Mouse (Mus musculus): ENCODE data around the gene Ctdspl. TPM values are rescaled to one million over a fixed set of nuclear protein-coding genes. Genes with fewer than 3 reads are reported as not detected.

Ctdspl gene
- total RNA-seq, 1 experiment: 2.9 TPM

GRCm38 (mm10) chr9:119007266-119007665 is 81.0 kb downstream of the Ctdspl start:
- H3K4me1 ChIP-seq (ENCODE audit: control insufficient read depth in 2 of 2, insufficient read depth in 2 of 2, low read length in 2 of 2, poor library complexity in 1 of 2): peaks cover 3 to 31% of the 10 kb centered on the region in 2 experiments; a peak in 1 of 4 replicates
- no peak overlapping the region for H3K9ac ChIP-seq (ENCODE audit: insufficient read depth, low read depth, low read length, poor library complexity, severe bottlenecking)
- no peaks in the 10 kb centered on the region for H3K36me3 ChIP-seq (ENCODE audit: control insufficient read depth, insufficient read depth, low read length, poor library complexity, severe bottlenecking)
- TF ChIP-seq MAFK (IDR thresholded peaks at IDR 0.05; ENCODE audit: insufficient read depth, low read depth, low read length) (no peak), ZNF384 (IDR thresholded peaks at IDR 0.05; ENCODE audit: low read depth, low read length) (no peak), ZC3H11A (IDR thresholded peaks at IDR 0.05; ENCODE audit: borderline replicate concordance, low read depth, low read length) (no peak), HCFC1 (IDR thresholded peaks at IDR 0.05; ENCODE audit: borderline replicate concordance, insufficient read depth, low read length) (no peak), CHD2 (IDR thresholded peaks at IDR 0.05; ENCODE audit: low read depth, low read length) (no peak)
- no peak overlapping the region for H3K4me3 ChIP-seq (ENCODE audit: insufficient read depth in 1 of 2, low read depth in 1 of 2, low read length in 2 of 2, poor library complexity in 1 of 2, severe bottlenecking in 1 of 2)
- no peaks in the 10 kb centered on the region for H3K9me3 ChIP-seq (ENCODE audit: control insufficient read depth, insufficient read depth, low read depth, low read length)
- H3K27ac ChIP-seq (ENCODE audit: insufficient read depth, low read depth, low read length, poor library complexity, severe bottlenecking): no peak overlapping the region
- DNase-seq (ENCODE audit: low read depth, low spot score): no peak
- in situ Hi-C loops (cut with MboI; ENCODE audit: low sequenced_read_pairs in 2 of 2, unreplicated experiment in 2 of 2): no loop called here

GRCm38 (mm10) chr9:119008871-119009270 is 82.6 kb downstream of the Ctdspl start:
- DNase-seq (ENCODE audit: low read depth, low spot score): no peak
- in situ Hi-C loops (cut with MboI; ENCODE audit: low sequenced_read_pairs in 2 of 2, unreplicated experiment in 2 of 2): no loop called here
- TF ChIP-seq ZC3H11A (IDR thresholded peaks at IDR 0.05; ENCODE audit: borderline replicate concordance, low read depth, low read length) (no peak), MAFK (IDR thresholded peaks at IDR 0.05; ENCODE audit: insufficient read depth, low read depth, low read length) (no peak), CHD2 (IDR thresholded peaks at IDR 0.05; ENCODE audit: low read depth, low read length) (no peak), HCFC1 (IDR thresholded peaks at IDR 0.05; ENCODE audit: borderline replicate concordance, insufficient read depth, low read length) (no peak), ZNF384 (IDR thresholded peaks at IDR 0.05; ENCODE audit: low read depth, low read length) (no peak)
- no peaks in the 10 kb centered on the region for H3K36me3 ChIP-seq (ENCODE audit: control insufficient read depth, insufficient read depth, low read length, poor library complexity, severe bottlenecking)
- peaks cover 3 to 30% of the 10 kb centered on the region in 2 experiments; a peak in 1 of 4 replicates for H3K4me1 ChIP-seq (ENCODE audit: control insufficient read depth in 2 of 2, insufficient read depth in 2 of 2, low read length in 2 of 2, poor library complexity in 1 of 2)
- H3K9me3 ChIP-seq (ENCODE audit: control insufficient read depth, insufficient read depth, low read depth, low read length): no peaks in the 10 kb centered on the region
- H3K4me3 ChIP-seq (ENCODE audit: insufficient read depth in 1 of 2, low read depth in 1 of 2, low read length in 2 of 2, poor library complexity in 1 of 2, severe bottlenecking in 1 of 2): no peak overlapping the region
- H3K9ac ChIP-seq (ENCODE audit: insufficient read depth, low read depth, low read length, poor library complexity, severe bottlenecking): no peak overlapping the region
- no peak overlapping the region for H3K27ac ChIP-seq (ENCODE audit: insufficient read depth, low read depth, low read length, poor library complexity, severe bottlenecking)

GRCm38 (mm10) chr9:119010156-119010710 is 84.0 kb downstream of the Ctdspl start:
- peak overlapping the region; percentile 31 for H3K9ac ChIP-seq (ENCODE audit: insufficient read depth, low read depth, low read length, poor library complexity, severe bottlenecking)
- H3K27ac ChIP-seq (ENCODE audit: insufficient read depth, low read depth, low read length, poor library complexity, severe bottlenecking): 0 out of 2 replicates have a peak overlapping the region, but pooled peaks have one; percentile 1
- no peak for DNase-seq (ENCODE audit: low read depth, low spot score)
- peak; percentile 52; the same call in 1 of the 2 replicates for TF ChIP-seq CHD2 (IDR thresholded peaks at IDR 0.05; ENCODE audit: low read depth, low read length)
- TF ChIP-seq ZNF384 (IDR thresholded peaks at IDR 0.05; ENCODE audit: low read depth, low read length): no peak
- H3K9me3 ChIP-seq (ENCODE audit: control insufficient read depth, insufficient read depth, low read depth, low read length): no peaks in the 10 kb centered on the region
- no peaks in the 10 kb centered on the region for H3K36me3 ChIP-seq (ENCODE audit: control insufficient read depth, insufficient read depth, low read length, poor library complexity, severe bottlenecking)
- peaks cover 3 to 19% of the 10 kb centered on the region in 2 experiments; a peak in 1 of 4 replicates for H3K4me1 ChIP-seq (ENCODE audit: control insufficient read depth in 2 of 2, insufficient read depth in 2 of 2, low read length in 2 of 2, poor library complexity in 1 of 2)
- in situ Hi-C loops (cut with MboI; ENCODE audit: low sequenced_read_pairs in 2 of 2, unreplicated experiment in 2 of 2): no loop called here
- no peak overlapping the region for H3K4me3 ChIP-seq (ENCODE audit: insufficient read depth in 1 of 2, low read depth in 1 of 2, low read length in 2 of 2, poor library complexity in 1 of 2, severe bottlenecking in 1 of 2)

- Histone ChIP-seq H3K36me3 (ENCODE audit: control insufficient read depth, insufficient read depth, low read length, poor library complexity, severe bottlenecking) (no peaks in the 10 kb centered on the region), H3K27ac (ENCODE audit: insufficient read depth, low read depth, low read length, poor library complexity, severe bottlenecking) (no peak overlapping the region), H3K4me3 (ENCODE audit: insufficient read depth in 1 of 2, low read depth in 1 of 2, low read length in 2 of 2, poor library complexity in 1 of 2, severe bottlenecking in 1 of 2) (no peak overlapping the region), H3K9me3 (ENCODE audit: control insufficient read depth, insufficient read depth, low read depth, low read length) (no peaks in the 10 kb centered on the region), H3K9ac (ENCODE audit: insufficient read depth, low read depth, low read length, poor library complexity, severe bottlenecking) (no peak overlapping the region), H3K4me1 (ENCODE audit: control insufficient read depth in 2 of 2, insufficient read depth in 2 of 2, low read length in 2 of 2, poor library complexity in 1 of 2) (peaks cover 0 to 17% of the 10 kb centered on the region in 2 experiments; a peak in 3 of 4 replicates)
- TF ChIP-seq ZNF384 (IDR thresholded peaks at IDR 0.05; ENCODE audit: low read depth, low read length) (no peak), CHD2 (IDR thresholded peaks at IDR 0.05; ENCODE audit: low read depth, low read length) (no peak), MAFK (IDR thresholded peaks at IDR 0.05; ENCODE audit: insufficient read depth, low read depth, low read length) (no peak), ZC3H11A (IDR thresholded peaks at IDR 0.05; ENCODE audit: borderline replicate concordance, low read depth, low read length) (no peak), HCFC1 (IDR thresholded peaks at IDR 0.05; ENCODE audit: borderline replicate concordance, insufficient read depth, low read length) (no peak)
- in situ Hi-C loops (cut with MboI; ENCODE audit: low sequenced_read_pairs in 2 of 2, unreplicated experiment in 2 of 2): no loop called here
- no peak for DNase-seq (ENCODE audit: low read depth, low spot score)
Measured at GRCm38 (mm10) chr9:119016785-119017507, 90.7 kb downstream of the Ctdspl start.
